Mouse (Mus musculus): ENCODE results near the gene Prph. TPM values are rescaled to one million over a fixed set of nuclear protein-coding genes. Genes with fewer than 3 reads are reported as not detected.
"Not testable (repeated sequence)": the region's sequence is repeated elsewhere in the genome, so short reads cannot be mapped to it uniquely, and the experiment has no call there.

Prph gene
- polyA plus RNA-seq, 1 experiment, result 37.7 TPM

DNA sequence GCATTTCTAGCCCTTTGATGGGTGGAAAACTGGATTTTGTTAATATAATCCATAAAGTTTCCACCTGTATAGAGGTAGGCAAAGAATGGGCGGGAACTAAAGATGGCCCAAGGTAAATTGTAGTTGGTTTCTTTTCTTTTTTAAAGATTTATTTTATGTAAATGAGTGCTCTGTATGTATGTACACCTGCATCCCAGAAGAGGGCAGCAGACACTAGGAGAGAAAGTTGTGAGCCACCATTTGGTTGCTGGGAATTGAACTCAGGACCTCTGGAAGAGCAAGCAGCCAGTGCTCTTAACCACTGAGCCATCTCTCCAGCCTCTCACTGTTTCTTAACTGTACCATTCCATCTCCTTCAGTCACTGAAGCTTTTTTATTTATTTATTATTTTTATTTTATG, 17.0 kb downstream of the Prph start:
- no peak overlapping the region for H3K4me3 ChIP-seq (replicated peaks; ENCODE audit: insufficient read depth, low read depth, low read length)
- H3K27me3 ChIP-seq (ENCODE audit: control insufficient read depth, insufficient read depth, low read length), result no peaks in the 10 kb centered on the region
- H3K4me1 ChIP-seq (ENCODE audit: control insufficient read depth, insufficient read depth, low read length), result peaks cover 3% of the 10 kb centered on the region; the same call in 1 of the 2 replicates
- H3K27ac ChIP-seq (ENCODE audit: insufficient read depth, low read length), result no peak overlapping the region
- WGBS, result 88% methylated on average over 1 of the region's 1 CpGs
- no peak for DNase-seq
- no peak for TF ChIP-seq CTCF (IDR thresholded peaks at IDR 0.05; ENCODE audit: borderline replicate concordance, insufficient read depth, low read depth, low read length)
- no peak for TF ChIP-seq POLR2A (IDR thresholded peaks at IDR 0.05; ENCODE audit: borderline replicate concordance, insufficient read depth, low read length)

DNA sequence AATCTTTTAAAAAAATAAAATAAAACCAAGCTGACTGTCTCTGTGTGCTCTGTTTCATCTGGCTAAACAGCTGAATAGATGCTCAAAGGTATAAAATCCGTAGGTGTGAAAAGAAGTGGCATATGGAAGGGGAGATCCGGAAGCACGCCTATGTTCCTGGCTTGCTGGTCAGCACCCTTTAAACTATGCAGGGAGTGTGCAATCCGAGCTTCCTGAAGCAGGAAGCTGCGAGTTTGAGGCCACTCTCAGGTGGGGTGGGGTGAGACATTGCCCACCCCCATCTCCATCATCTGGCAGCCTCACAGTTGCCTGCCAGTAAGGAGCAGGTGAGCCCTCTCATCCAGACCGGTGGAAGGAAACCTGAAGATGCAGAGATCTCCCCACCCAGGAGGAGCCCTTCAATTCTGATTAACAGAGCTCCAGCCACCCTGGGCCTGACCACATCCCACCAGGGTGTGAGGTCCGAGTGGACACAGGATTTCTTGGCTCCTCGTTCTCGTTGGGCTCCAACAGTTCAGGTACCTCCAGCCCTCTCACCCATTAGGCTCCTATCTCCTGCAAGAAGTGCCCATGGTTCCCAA, 19.1 kb downstream of the Prph start, which contains the start of gene Troap:
Gene Troap, plus strand, starts transcription at position 557 of the 581 bp plus-strand sequence.
- TF ChIP-seq POLR2A (IDR thresholded peaks at IDR 0.05; ENCODE audit: borderline replicate concordance, insufficient read depth, low read length) (no peak), CTCF (IDR thresholded peaks at IDR 0.05; ENCODE audit: borderline replicate concordance, insufficient read depth, low read depth, low read length) (no peak)
- peak within 1 kb of the TSS; percentile 80 for H3K4me3 ChIP-seq (replicated peaks; ENCODE audit: insufficient read depth, low read depth, low read length)
- H3K4me1 ChIP-seq (ENCODE audit: control insufficient read depth, insufficient read depth, low read length), result peaks cover 3% of the 10 kb centered on the region; the same call in 1 of the 2 replicates
- whole genome bisulfite sequencing, result 25% methylated on average over 9 of the region's 9 CpGs
- DNase-seq, result no peak
- H3K27ac ChIP-seq (ENCODE audit: insufficient read depth, low read length), result peak within 1 kb of the TSS; percentile 87
- no peaks in the 10 kb centered on the region for H3K27me3 ChIP-seq (ENCODE audit: control insufficient read depth, insufficient read depth, low read length)

DNA sequence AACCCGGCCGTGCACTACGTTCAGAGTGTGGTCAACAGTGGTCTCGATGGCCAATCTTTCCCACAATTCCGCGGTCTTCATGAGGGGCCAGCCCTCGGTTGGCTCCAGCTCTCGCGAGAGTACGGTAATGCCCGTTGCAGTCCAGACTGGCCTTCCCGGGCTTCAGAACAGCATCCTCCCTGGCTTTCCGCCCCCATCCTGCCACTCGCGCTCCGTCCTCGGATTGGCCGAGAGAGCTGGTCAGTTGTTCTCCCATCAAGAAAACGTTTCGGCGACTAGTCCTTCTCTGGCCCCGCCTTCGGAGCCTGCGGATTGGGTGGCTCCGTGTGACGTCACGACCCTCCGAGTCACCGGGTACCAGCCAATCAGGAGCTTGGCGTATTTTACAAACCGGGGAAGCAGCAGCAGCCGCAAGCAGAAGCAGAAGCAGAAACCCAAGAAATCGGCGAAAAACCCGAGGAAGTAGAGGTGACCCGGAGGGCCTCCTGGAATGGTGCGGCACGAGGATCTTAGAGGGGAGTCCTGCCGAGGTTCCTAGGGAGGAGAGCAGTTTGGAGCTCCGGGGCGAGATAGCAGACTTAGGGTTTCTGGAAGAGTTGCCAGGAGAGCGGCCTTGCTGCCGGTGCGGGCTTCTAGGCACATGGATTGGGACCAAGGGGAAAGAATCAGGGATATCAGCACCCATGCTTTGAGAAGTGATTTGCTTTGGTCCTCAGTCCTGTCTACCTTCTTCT, 19.8 kb downstream of the Prph start:
- Histone ChIP-seq H3K4me1 (ENCODE audit: control insufficient read depth, insufficient read depth, low read length) (peaks cover 3% of the 10 kb centered on the region; the same call in 1 of the 2 replicates), H3K27ac (ENCODE audit: insufficient read depth, low read length) (peak overlapping the region; percentile 87), H3K27me3 (ENCODE audit: control insufficient read depth, insufficient read depth, low read length) (no peaks in the 10 kb centered on the region), H3K4me3 (replicated peaks; ENCODE audit: insufficient read depth, low read depth, low read length) (peak overlapping the region; percentile 80)
- TF ChIP-seq CTCF (IDR thresholded peaks at IDR 0.05; ENCODE audit: borderline replicate concordance, insufficient read depth, low read depth, low read length), result no peak
- peak; percentile 57; the same call in 1 of the 2 replicates for TF ChIP-seq POLR2A (IDR thresholded peaks at IDR 0.05; ENCODE audit: borderline replicate concordance, insufficient read depth, low read length)
- WGBS, result under 1% methylated on average over 44 of the region's 44 CpGs
- peak; percentile 99 for DNase-seq

DNA sequence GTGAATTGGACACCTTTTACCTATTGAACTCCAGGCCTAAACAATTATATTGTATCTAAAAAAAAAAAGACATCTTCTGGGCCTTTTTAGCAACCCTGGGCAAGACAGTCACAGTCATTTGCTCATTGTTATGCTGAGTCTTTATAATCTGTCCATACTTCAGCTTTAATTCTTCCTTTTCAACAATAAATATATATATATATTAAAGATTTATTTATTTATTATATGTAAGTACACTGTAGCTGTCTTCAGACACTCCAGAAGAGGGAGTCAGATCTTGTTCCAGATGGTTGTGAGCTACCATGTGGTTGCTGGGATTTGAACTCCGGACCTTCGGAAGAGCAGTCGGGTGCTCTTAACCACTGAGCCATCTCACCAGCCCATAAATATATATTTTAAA, 21.0 kb downstream of the Prph start:
- 96% methylated on average over 3 of the region's 3 CpGs for WGBS
- H3K4me3 ChIP-seq (replicated peaks; ENCODE audit: insufficient read depth, low read depth, low read length); H3K27me3 ChIP-seq (ENCODE audit: control insufficient read depth, insufficient read depth, low read length): not testable (repeated sequence)

DNA sequence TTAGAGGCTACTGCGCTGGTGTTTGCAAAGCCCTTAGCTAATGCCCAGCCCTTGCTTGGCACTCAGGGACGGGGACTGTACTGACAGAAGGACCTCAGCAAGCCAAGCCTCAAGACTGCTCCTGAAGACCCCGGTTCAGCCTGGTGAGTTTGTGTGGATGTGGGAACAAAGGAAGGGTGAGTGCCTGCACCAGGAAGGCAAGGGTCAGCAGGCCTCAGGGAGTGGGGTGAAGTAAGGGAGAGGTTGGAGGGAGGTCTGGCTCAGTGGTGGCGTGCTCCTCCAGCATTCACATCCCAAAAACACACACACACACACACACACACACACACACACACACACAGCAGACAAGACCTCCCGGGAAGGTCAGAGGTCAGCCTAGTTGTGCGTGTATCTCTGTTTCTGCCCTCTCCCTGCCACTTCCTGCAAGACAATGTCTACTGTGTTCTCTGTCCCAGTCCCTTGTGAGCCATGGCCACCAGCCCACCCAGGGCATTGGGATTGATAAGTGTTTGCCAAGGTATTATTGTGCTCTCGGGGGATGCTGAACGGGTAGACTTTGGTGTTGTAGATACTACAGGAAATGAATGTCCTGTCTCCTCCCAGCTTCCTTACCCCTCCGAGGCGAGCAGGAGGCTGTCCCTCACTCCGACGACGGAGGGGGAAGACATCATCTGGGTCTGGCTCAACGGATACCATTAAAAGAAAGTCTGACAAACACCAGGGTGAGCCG, 23.4 kb downstream of the Prph start:
- WGBS, result 80% methylated on average over 15 of the region's 15 CpGs
- DNase-seq, result no peak

More for the DNA sequence above, 21.0 kb downstream of the Prph start:
- not testable (repeated sequence) for H3K4me1 ChIP-seq (ENCODE audit: control insufficient read depth, insufficient read depth, low read length); DNase-seq; H3K27ac ChIP-seq (ENCODE audit: insufficient read depth, low read length)

DNA sequence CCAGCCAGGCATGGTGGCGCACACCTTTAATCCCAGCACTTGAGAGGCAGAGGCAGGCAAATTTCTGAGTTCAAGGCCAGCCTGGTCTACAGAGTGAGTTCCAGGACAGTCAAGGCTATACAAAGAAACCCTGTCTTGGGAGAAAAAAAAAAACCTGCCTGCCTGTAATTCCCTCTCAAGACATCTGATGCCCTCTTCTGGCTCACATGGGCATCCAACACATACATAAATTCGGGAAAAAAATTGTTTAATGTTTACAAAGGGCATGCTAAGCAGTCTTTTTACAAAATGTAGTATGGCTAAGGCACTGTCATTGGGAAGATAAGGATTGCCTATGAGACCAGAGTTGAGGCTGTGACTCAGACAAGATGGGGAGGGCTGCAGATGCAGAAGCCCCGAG, 24.8 kb downstream of the Prph start:
- WGBS, result 80% methylated on average over 3 of the region's 3 CpGs
- no peak overlapping the region for H3K4me3 ChIP-seq (replicated peaks; ENCODE audit: insufficient read depth, low read depth, low read length)
- H3K4me1 ChIP-seq (ENCODE audit: control insufficient read depth, insufficient read depth, low read length), result no peaks in the 10 kb centered on the region
- no peak for DNase-seq
- TF ChIP-seq POLR2A (IDR thresholded peaks at IDR 0.05; ENCODE audit: borderline replicate concordance, insufficient read depth, low read length), result no peak
- TF ChIP-seq CTCF (IDR thresholded peaks at IDR 0.05; ENCODE audit: borderline replicate concordance, insufficient read depth, low read depth, low read length), result no peak
- H3K27me3 ChIP-seq (ENCODE audit: control insufficient read depth, insufficient read depth, low read length), result no peaks in the 10 kb centered on the region
- H3K27ac ChIP-seq (ENCODE audit: insufficient read depth, low read length), result no peak overlapping the region

More for the DNA sequence above, 23.4 kb downstream of the Prph start:
- Histone ChIP-seq H3K4me3 (replicated peaks; ENCODE audit: insufficient read depth, low read depth, low read length) (no peak overlapping the region), H3K4me1 (ENCODE audit: control insufficient read depth, insufficient read depth, low read length) (peaks cover 3% of the 10 kb centered on the region; the same call in 1 of the 2 replicates), H3K27me3 (ENCODE audit: control insufficient read depth, insufficient read depth, low read length) (no peaks in the 10 kb centered on the region), H3K27ac (ENCODE audit: insufficient read depth, low read length) (no peak overlapping the region)
- no peak for TF ChIP-seq POLR2A (IDR thresholded peaks at IDR 0.05; ENCODE audit: borderline replicate concordance, insufficient read depth, low read length)
- TF ChIP-seq CTCF (IDR thresholded peaks at IDR 0.05; ENCODE audit: borderline replicate concordance, insufficient read depth, low read depth, low read length), result no peak

DNA sequence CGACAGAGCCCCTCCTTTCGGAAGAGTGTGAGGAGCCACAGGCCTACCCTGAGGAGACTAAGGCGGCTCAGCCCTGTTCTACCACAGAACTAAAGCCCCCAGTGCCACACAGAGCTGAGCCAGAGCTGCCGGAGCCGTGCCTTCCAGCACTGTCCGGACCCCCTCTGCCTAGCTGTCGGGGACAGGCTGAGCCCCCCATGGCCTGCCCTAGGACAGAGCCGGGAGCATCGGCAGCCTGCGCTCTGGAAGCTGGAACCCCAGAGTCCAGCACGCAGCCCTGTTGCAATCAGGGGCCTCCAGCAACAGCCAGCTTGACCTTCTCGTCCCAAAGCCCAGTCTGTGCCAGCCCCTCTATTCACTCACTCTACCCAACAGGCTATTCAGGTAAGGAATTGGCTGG, 27.3 kb downstream of the Prph start:
- 92% methylated on average over 12 of the region's 12 CpGs for WGBS

More for the DNA sequence above, 27.3 kb downstream of the Prph start:
- Histone ChIP-seq H3K4me3 (replicated peaks; ENCODE audit: insufficient read depth, low read depth, low read length) (no peak overlapping the region), H3K4me1 (ENCODE audit: control insufficient read depth, insufficient read depth, low read length) (no peaks in the 10 kb centered on the region), H3K27me3 (ENCODE audit: control insufficient read depth, insufficient read depth, low read length) (no peaks in the 10 kb centered on the region; the same call in 1 of the 2 replicates), H3K27ac (ENCODE audit: insufficient read depth, low read length) (no peak overlapping the region)
- no peak for DNase-seq
- no peak for TF ChIP-seq POLR2A (IDR thresholded peaks at IDR 0.05; ENCODE audit: borderline replicate concordance, insufficient read depth, low read length)
- no peak for TF ChIP-seq CTCF (IDR thresholded peaks at IDR 0.05; ENCODE audit: borderline replicate concordance, insufficient read depth, low read depth, low read length)

Data from cerebellum, adult 2 months (tissue).